Mouse (Mus musculus) fat pad, adult 2 months (tissue): ENCODE data around the gene Cdk19.
A peak's percentile ranks its signal among the peaks of the same experiment; 100 is the strongest.
"Not testable (repeated sequence)": the region's sequence is repeated elsewhere in the genome, so short reads cannot be mapped to it uniquely, and the experiment has no call there.

Source experiments
- DNase-seq: peaks from one replicate; pipeline ENCODE4 v3.0.0-alpha.2; 2011; ENCODE audit warnings: low read depth, low spot score; ENCODE audit errors: extremely low read depth

Gene Cdk19

DNA sequence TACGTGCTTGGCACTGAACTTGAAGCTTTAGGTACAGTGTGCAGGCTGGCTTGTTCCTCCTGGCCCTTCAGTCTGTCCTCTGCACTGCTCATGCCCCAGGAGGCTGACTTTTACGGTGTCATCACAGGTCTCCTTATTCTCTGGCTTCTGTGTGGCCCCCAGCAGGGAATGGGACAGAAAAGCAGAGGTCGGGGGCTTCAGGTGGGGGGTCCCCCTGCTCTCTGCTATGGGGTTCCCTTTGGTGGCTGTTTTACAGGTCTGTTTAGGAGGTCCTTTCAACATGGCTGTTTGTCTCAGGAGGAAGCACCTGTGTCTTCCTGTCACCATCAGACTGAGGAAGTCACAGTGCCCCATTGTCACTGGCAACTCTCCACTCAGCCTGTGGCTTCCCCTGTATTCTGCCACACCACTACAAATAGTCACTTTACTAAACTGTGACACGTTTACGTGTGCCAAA is 175.9 kb downstream of the Cdk19 start:
- no peak for DNase-seq

- no peak for DNase-seq
Observed at GRCm38 (mm10) chr10:40516421-40516820, 177.1 kb downstream of the Cdk19 start.

GRCm38 (mm10) chr10:40519586-40519985 is 180.2 kb downstream of the Cdk19 start:
- DNase-seq, result no peak

DNA sequence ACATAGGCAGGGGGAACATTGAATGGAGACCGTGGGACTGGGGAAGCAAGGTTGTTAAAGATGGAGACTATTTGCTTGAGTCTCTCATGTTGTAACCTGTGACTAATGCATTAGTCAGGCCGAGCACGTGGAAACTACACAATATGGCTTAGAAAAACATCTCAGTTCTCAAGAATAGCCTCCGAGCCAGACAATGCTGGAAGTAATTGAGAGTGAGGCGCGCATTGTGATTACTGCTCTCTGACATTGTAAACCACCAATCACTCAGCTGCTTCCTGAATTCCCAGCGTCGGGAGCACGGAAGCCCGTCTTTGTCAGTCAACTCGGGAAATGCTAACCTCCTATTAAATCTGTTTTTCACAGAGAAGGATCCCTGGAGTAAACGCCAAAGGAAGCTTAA is 182.2 kb downstream of the Cdk19 start:
- DNase-seq, result no peak

GRCm38 (mm10) chr10:40523312-40523975 is 184.1 kb downstream of the Cdk19 start:
- DNase-seq, result no peak

DNA sequence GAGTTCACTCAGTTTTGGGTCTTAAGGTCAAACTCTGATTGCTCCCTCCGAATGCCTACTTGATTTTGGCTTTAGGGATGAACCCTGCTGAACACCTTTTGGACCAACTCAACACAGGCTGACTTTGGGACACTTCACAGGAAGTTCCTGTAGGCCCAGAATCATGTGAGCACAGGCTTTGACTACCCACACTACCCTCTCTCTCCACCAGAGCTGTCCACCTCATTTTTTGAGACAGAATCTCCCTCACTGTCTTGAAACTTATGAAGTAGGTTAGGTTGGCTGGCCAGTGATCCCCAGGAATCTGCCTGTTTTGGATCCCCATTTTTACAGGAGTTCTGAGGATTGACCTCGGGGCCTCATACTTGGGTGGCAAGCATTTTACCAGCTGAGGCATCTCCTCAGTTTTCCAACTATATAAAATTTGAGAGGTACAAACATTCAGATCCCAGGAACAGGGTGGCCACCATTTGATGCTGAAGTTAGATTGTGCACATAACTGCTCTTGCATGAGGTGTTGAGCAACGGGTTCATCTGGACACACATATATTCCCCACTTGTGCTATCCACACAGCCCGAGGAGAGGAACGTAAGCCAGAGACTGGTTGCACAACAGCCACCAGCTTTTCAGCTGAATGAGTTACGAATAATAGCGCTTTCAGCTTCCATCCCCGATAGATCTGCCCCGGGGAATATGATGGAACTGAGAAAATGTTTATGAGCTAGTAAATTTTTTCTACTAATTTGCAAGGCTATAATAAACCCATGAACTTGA is 184.9 kb downstream of the Cdk19 start:
- DNase-seq, result peak; percentile 79

DNA sequence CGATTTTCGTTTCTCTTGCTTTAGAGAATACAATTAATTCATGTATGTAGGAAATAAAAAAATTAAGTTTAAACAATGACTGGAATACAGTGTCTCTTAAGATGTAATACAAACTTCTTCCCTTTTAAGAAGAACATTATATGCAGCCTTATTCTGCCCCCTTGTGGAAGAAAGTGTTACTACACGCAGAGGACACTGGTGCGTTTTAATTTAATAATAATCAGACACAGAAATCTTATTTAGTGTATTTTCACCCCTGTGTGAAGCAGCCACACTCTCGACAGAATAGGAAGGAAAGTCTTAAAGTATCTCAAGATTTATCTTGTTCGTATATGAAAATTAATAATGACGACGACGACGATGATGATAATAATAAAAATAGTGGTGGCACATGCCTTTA is 185.6 kb downstream of the Cdk19 start:
- DNase-seq, result no peak

GRCm38 (mm10) chr10:40525616-40526155 is 186.3 kb downstream of the Cdk19 start:
- no peak for DNase-seq

GRCm38 (mm10) chr10:40526301-40526761 is 187.0 kb downstream of the Cdk19 start:
- DNase-seq, result no peak

- DNase-seq, result no peak
Observed at GRCm38 (mm10) chr10:40526986-40527385, 187.6 kb downstream of the Cdk19 start.

- no peak for DNase-seq
Observed at GRCm38 (mm10) chr10:40527573-40527972, 188.2 kb downstream of the Cdk19 start.

DNA sequence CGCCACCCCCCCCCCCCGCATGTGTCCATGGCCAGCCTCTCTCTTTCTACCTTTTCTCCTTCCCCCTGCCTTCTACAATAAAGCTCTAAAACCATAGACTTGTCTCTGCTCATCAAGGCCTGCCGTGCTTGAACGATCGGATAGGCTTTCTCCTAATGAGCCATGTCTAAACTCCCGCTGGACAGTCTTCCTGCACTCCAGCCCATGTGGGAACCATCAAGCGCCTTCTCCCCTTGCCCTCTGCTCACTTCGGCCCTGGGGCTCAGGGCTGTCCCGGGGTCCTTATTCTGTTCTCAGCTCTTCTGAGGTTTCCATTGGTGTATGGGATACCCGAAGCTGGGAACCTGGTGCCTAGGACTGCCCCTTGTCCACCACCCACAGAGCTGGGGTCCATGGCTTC is 189.3 kb downstream of the Cdk19 start:
- no peak for DNase-seq

DNA sequence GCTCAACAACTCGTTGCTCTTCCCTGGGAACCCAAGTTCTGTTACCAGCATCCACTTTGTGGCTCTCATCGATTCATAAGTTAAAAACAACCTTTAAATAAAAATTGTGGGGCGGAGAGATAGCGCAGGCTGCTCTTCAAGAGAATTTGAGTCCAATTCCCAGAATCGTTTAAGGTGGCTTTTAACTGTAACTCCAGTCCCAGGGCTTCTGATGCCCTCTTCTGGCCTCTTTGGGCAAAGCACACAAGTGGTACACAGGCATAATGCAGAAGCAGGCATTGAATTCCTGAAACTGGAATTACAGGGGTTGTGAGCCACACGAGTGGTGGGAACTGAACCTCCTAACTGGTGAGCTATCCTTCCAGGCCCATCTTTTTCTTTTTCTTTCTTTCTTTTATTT is 190.3 kb downstream of the Cdk19 start:
- no peak for DNase-seq

- DNase-seq, result no peak
Observed at GRCm38 (mm10) chr10:40530661-40531060, 191.3 kb downstream of the Cdk19 start.

DNA sequence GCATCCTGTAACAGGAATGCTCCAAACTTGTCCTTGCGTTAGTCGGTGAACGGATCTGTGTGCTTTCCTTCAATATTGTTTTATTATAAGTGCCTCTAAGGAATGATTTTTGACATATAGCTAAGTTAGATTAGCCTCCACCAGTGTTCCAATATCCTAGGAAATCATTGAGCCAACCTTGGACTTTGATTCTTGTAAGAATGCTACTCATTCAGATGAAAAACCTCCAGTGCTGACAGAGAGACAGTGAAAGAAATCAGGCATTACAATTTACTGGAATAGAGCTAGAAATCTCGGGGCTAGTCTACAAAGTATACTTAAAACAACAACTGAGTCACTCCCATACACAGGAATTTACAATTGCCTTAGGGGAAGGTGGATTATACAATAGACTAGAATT is 193.2 kb downstream of the Cdk19 start:
- not testable (repeated sequence) for DNase-seq
